Mouse (Mus musculus) kidney, postnatal 4 days (tissue): Measurements from ENCODE around the gene Coq10b.
"Not testable (repeated sequence)": the region's sequence is repeated elsewhere in the genome, so short reads cannot be mapped to it uniquely, and the experiment has no call there.

Experiments
- DNase-seq, 2 experiments: peaks; one replicate each; pipeline ENCODE4 v3.0.0; 2021; ENCODE audit warnings: mixed read lengths in 2 of 2

Gene Coq10b

GRCm38 (mm10) chr1:55058383-55058782, 5.8 kb downstream of the Coq10b start:
- not testable (repeated sequence) for DNase-seq

GRCm38 (mm10) chr1:55061099-55061498, 8.5 kb downstream of the Coq10b start:
- DNase-seq: no peak

- DNase-seq: no peak
Observed at GRCm38 (mm10) chr1:55061772-55062171, 9.2 kb downstream of the Coq10b start.

GRCm38 (mm10) chr1:55072328-55072727, 19.8 kb downstream of the Coq10b start:
- not testable (repeated sequence) for DNase-seq

GRCm38 (mm10) chr1:55074757-55075156, 22.2 kb downstream of the Coq10b start:
- peak; percentile 33 to 35 for DNase-seq

GRCm38 (mm10) chr1:55075652-55076394, 23.3 kb downstream of the Coq10b start:
- no peak for DNase-seq

- no peak for DNase-seq
Observed at GRCm38 (mm10) chr1:55076395-55076743, 23.8 kb downstream of the Coq10b start.

- DNase-seq: peak in 1 of 2 experiments; percentile 11
Observed at GRCm38 (mm10) chr1:55076849-55077516, 24.4 kb downstream of the Coq10b start.

GRCm38 (mm10) chr1:55079677-55080076, 27.1 kb downstream of the Coq10b start:
- DNase-seq: no peak

GRCm38 (mm10) chr1:55082106-55082505, 29.5 kb downstream of the Coq10b start:
- DNase-seq: no peak

- DNase-seq: no peak
Observed at GRCm38 (mm10) chr1:55085781-55086366, 33.3 kb downstream of the Coq10b start.

- peak; percentile 35 to 61 for DNase-seq
Observed at GRCm38 (mm10) chr1:55086868-55087400, 34.4 kb downstream of the Coq10b start.

- DNase-seq: peak; percentile 75 to 86
Observed at GRCm38 (mm10) chr1:55087401-55087904, 34.9 kb downstream of the Coq10b start.

- peak; percentile 99 to 100 for DNase-seq
Observed at GRCm38 (mm10) chr1:55087932-55088610, 35.5 kb downstream of the Coq10b start, which contains the start of the genes Hspe1 and Hspd1. Gene Hspe1 (plus strand): TSS chr1:55088132. Gene Hspd1 (minus strand): TSS chr1:55088243.

- DNase-seq: no peak
Observed at GRCm38 (mm10) chr1:55088611-55089497, 36.3 kb downstream of the Coq10b start.

GRCm38 (mm10) chr1:55089498-55090064, 37.0 kb downstream of the Coq10b start:
- DNase-seq: no peak

- DNase-seq: no peak
Observed at GRCm38 (mm10) chr1:55092056-55092455, 39.5 kb downstream of the Coq10b start.

GRCm38 (mm10) chr1:55092469-55092868, 39.9 kb downstream of the Coq10b start:
- no peak for DNase-seq

- no peak for DNase-seq
Observed at GRCm38 (mm10) chr1:55106919-55107585, 54.5 kb downstream of the Coq10b start.

- DNase-seq: no peak
Observed at GRCm38 (mm10) chr1:55107644-55108043, 55.1 kb downstream of the Coq10b start.

- no peak for DNase-seq
Observed at GRCm38 (mm10) chr1:55108473-55108872, 55.9 kb downstream of the Coq10b start.
